ENCODE assay signal across 10 mouse cellular contexts in genomic region chr11:116675429-116675828, GRCm38 (mm10). TPM values are rescaled to one million over a fixed set of nuclear protein-coding genes. Genes with fewer than 3 reads are reported as not detected.
A peak's percentile ranks its signal among the peaks of the same experiment; 100 is the strongest.
DNase-seq lines count a peak whose midpoint lies in the region; ATAC-seq lines count a peak whose summit lies in the region.
"Not testable (repeated sequence)": the region's sequence is repeated elsewhere in the genome, so short reads cannot be mapped to it uniquely, and the experiment has no call there.
"Had no signal": no experiment of that assay in that cellular context is flagged by ENCODE, and none has a peak within 500 bp of the region (broad histone marks: within the 10 kb centered on the region; RNA-seq: fewer than 3 reads in every experiment).

No protein-coding gene starts in this region.

- H3K4me1 ChIP-seq in heart, embryonic 14.5 days (ENCODE audit: control insufficient read depth in 2 of 2, insufficient read depth in 2 of 2, low read length in 2 of 2), result peaks cover 5 to 24% of the 10 kb centered on the region in 2 experiments; a peak in 3 of 4 replicates
- peaks cover 35% of the 10 kb centered on the region for H3K4me1 ChIP-seq in intestine, embryonic 16.5 days (ENCODE audit: control insufficient read depth, insufficient read depth, low read length)
- peaks cover 22% of the 10 kb centered on the region for H3K4me1 ChIP-seq in stomach, embryonic 15.5 days

- not testable (repeated sequence) for H3K4me3 ChIP-seq in heart, embryonic 14.5 days (ENCODE audit: control insufficient read depth in 1 of 2, insufficient read depth in 1 of 2, low read depth in 1 of 2, low read length in 2 of 2); intestine, embryonic 16.5 days (ENCODE audit: low read length); stomach, embryonic 15.5 days (replicated peaks)

- peak; percentile 63 for DNase-seq in adrenal gland, postnatal 10 days
- DNase-seq in heart, adult 11 months, result peak; percentile 96
- DNase-seq in kidney, adult 8-10 months, result peak; percentile 86 to 90
- peak; percentile 69 for DNase-seq in kidney, postnatal 10 days

- H3K9ac ChIP-seq in heart, embryonic 14.5 days (ENCODE audit: low read length); intestine, embryonic 16.5 days (ENCODE audit: low read depth, low read length); stomach, embryonic 15.5 days: not testable (repeated sequence)

- WGBS in heart, embryonic 14.5 days, result 47% methylated on average over 6 of the region's 6 CpGs
- WGBS in intestine, embryonic 16.5 days, result 60% methylated on average over 6 of the region's 6 CpGs
- WGBS in stomach, embryonic 15.5 days, result 71% methylated on average over 6 of the region's 6 CpGs

- H3K4me2 ChIP-seq in heart, embryonic 14.5 days (ENCODE audit: low read length); stomach, embryonic 15.5 days: not testable (repeated sequence)
- H3K4me2 ChIP-seq in intestine, embryonic 16.5 days (ENCODE audit: low read depth, low read length), result 0 out of 2 replicates have a peak overlapping the region, but pooled peaks have one; percentile 67

- ATAC-seq in heart, embryonic 14.5 days (ENCODE audit: insufficient number of reproducible peaks, insufficient read depth, low FRiP score, low read depth); stomach, embryonic 15.5 days (ENCODE audit: insufficient read depth, low FRiP score, low read depth): not testable (repeated sequence)
- peak; percentile 34 for ATAC-seq in intestine, embryonic 16.5 days

- peaks cover 70% of the 10 kb centered on the region for H3K36me3 ChIP-seq in heart, embryonic 14.5 days (ENCODE audit: control insufficient read depth, insufficient read depth, low read length)
- peaks cover 26% of the 10 kb centered on the region for H3K36me3 ChIP-seq in intestine, embryonic 16.5 days (ENCODE audit: control insufficient read depth, insufficient read depth, low read length)
- H3K36me3 ChIP-seq in stomach, embryonic 15.5 days, result peaks cover 45% of the 10 kb centered on the region

- H3K27me3 ChIP-seq in heart, embryonic 14.5 days (ENCODE audit: control insufficient read depth, insufficient read depth, low read length); intestine, embryonic 16.5 days (replicated peaks; ENCODE audit: control insufficient read depth, insufficient read depth, low read length); stomach, embryonic 15.5 days (replicated peaks): not testable (repeated sequence)

- H3K27ac ChIP-seq in heart, embryonic 14.5 days (replicated peaks in 1 of 2; ENCODE audit: control insufficient read depth in 1 of 2, insufficient read depth in 1 of 2, low read depth in 2 of 2, low read length in 2 of 2), result peak overlapping the region; percentile 55 to 56
- H3K27ac ChIP-seq in intestine, embryonic 16.5 days (ENCODE audit: low read length), result peak overlapping the region; percentile 88
- peak overlapping the region; percentile 59 for H3K27ac ChIP-seq in stomach, embryonic 15.5 days

- H3K9me3 ChIP-seq in heart, embryonic 14.5 days (ENCODE audit: control insufficient read depth, low read length); intestine, embryonic 16.5 days (ENCODE audit: control insufficient read depth, low read length); stomach, embryonic 15.5 days: not testable (repeated sequence)

RNA-seq across cellular contexts. Expression of gene Cygb, which starts 21.3 kb away (rescaled TPM):
- 10 to 100 TPM; 40.8 to 44.7 TPM for total RNA-seq in adrenal gland, postnatal 10 days (2021)
- 5.8 and 6.7 TPM in 2 replicates for polyA plus RNA-seq in heart, embryonic 14.5 days (2014; fragmentation: Nextera tagmentation; extraction: Ambion mirVana)
- polyA plus RNA-seq in intestine, embryonic 16.5 days (2015; fragmentation: Nextera tagmentation; extraction: Ambion mirVana), result 12.3 and 14.4 TPM in 2 replicates
- polyA plus RNA-seq in stomach, embryonic 15.5 days (2015; fragmentation: Nextera tagmentation; extraction: Ambion mirVana), result 16.7 and 17.7 TPM in 2 replicates
- total RNA-seq: megakaryocyte progenitor cell, adult 5-6 weeks had no signal
- polyA plus RNA-seq: activated CD4-positive, CD25-positive, alpha-beta regulatory T cell, adult 4 months had no signal

RNA-seq across cellular contexts. Expression of gene Prcd, which starts 22.1 kb away (rescaled TPM):
- 1 to 10 TPM; 4.1 to 6.0 TPM for total RNA-seq in adrenal gland, postnatal 10 days (2021)
- polyA plus RNA-seq in heart, embryonic 14.5 days (2014; fragmentation: Nextera tagmentation; extraction: Ambion mirVana), result 1.3 and 1.9 TPM in 2 replicates
- 1.4 and 1.9 TPM in 2 replicates for polyA plus RNA-seq in intestine, embryonic 16.5 days (2015; fragmentation: Nextera tagmentation; extraction: Ambion mirVana)
- 1.2 and 1.3 TPM in 2 replicates for polyA plus RNA-seq in stomach, embryonic 15.5 days (2015; fragmentation: Nextera tagmentation; extraction: Ambion mirVana)
- total RNA-seq: neutrophil, adult 5-6 weeks had no signal
- polyA plus RNA-seq: activated CD4-positive, CD25-positive, alpha-beta regulatory T cell, adult 4 months had no signal

RNA-seq across cellular contexts. Expression of gene Rhbdf2, which starts 48.6 kb away (rescaled TPM):
- total RNA-seq in adrenal gland, postnatal 10 days (2021), result 10 to 100 TPM; 11.1 to 14.4 TPM
- 6.4 and 6.6 TPM in 2 replicates for polyA plus RNA-seq in heart, embryonic 14.5 days (2014; fragmentation: Nextera tagmentation; extraction: Ambion mirVana)
- polyA plus RNA-seq in intestine, embryonic 16.5 days (2015; fragmentation: Nextera tagmentation; extraction: Ambion mirVana), result 10.8 and 11.9 TPM in 2 replicates
- 7.4 and 7.5 TPM in 2 replicates for polyA plus RNA-seq in stomach, embryonic 15.5 days (2015; fragmentation: Nextera tagmentation; extraction: Ambion mirVana)
